Mouse (Mus musculus): ENCODE measurements around the gene Daam2. TPM values are rescaled to one million over a fixed set of nuclear protein-coding genes. Genes with fewer than 3 reads are reported as not detected.
"Not testable (repeated sequence)": the region's sequence is repeated elsewhere in the genome, so short reads cannot be mapped to it uniquely, and the experiment has no call there.

Daam2 gene
- polyA plus RNA-seq, 1 experiment from 2014 or later = 2.5 TPM

DNA sequence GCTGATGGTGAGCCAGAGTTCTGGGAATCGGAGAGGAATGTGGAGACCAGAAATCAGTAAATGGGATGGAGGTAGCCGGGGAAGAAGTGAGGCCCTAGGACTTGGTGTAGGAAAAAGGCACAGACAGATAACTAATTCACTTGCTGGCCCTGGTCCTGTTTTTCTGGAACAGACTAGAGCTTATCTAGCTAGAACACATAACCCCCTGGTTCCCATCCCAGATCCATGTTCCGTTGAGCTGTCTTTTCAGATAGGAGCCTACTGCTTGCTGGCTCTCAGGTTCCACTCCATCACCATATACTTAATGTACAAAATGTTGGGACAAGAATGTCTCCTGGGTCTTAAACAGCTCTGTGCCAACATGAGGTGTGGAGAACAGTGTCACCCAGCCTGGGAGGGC, 106.3 kb downstream of the Daam2 start:
- DNase-seq (ENCODE audit: low spot score) = no peak

GRCm38 (mm10) chr17:49456334-49456733, 107.8 kb downstream of the Daam2 start:
- Histone ChIP-seq H3K27ac (replicated peaks) (no peak overlapping the region), H3K27me3 (ENCODE audit: control insufficient read depth, insufficient read depth, low read length) (no peaks in the 10 kb centered on the region), H3K36me3 (ENCODE audit: control insufficient read depth, insufficient read depth, low read length) (peaks cover 8% of the 10 kb centered on the region), H3K4me3 (ENCODE audit: low read depth, low read length) (no peak overlapping the region), H3K9me3 (ENCODE audit: control insufficient read depth, low read length) (no peaks in the 10 kb centered on the region), H3K4me1 (replicated peaks; ENCODE audit: control insufficient read depth, insufficient read depth) (no peaks in the 10 kb centered on the region), H3K9ac (ENCODE audit: low read length) (no peak overlapping the region), H3K4me2 (replicated peaks; ENCODE audit: low read depth) (no peak overlapping the region)
- ATAC-seq (ENCODE audit: low FRiP score, low TSS enrichment) = peak; percentile 46; the same call in 1 of the 2 replicates
- WGBS = 73% methylated on average over 4 of the region's 4 CpGs
- TF ChIP-seq EP300 (optimal IDR thresholded peaks at IDR 0.05) (no peak), CTCF (IDR thresholded peaks at IDR 0.05; ENCODE audit: low read depth) (no peak)
- no peak for DNase-seq (ENCODE audit: low spot score)

More for the DNA sequence above, 106.3 kb downstream of the Daam2 start:
- Histone ChIP-seq H3K9ac (ENCODE audit: low read length) (no peak overlapping the region), H3K9me3 (ENCODE audit: control insufficient read depth, low read length) (no peaks in the 10 kb centered on the region), H3K4me3 (ENCODE audit: low read depth, low read length) (no peak overlapping the region), H3K27ac (replicated peaks) (no peak overlapping the region), H3K4me2 (replicated peaks; ENCODE audit: low read depth) (no peak overlapping the region), H3K27me3 (ENCODE audit: control insufficient read depth, insufficient read depth, low read length) (no peaks in the 10 kb centered on the region), H3K4me1 (replicated peaks; ENCODE audit: control insufficient read depth, insufficient read depth) (no peaks in the 10 kb centered on the region), H3K36me3 (ENCODE audit: control insufficient read depth, insufficient read depth, low read length) (peaks cover 8% of the 10 kb centered on the region)
- no peak for ATAC-seq (ENCODE audit: low FRiP score, low TSS enrichment)
- TF ChIP-seq CTCF (IDR thresholded peaks at IDR 0.05; ENCODE audit: low read depth) (no peak), EP300 (optimal IDR thresholded peaks at IDR 0.05) (no peak)
- WGBS = 90% methylated on average over 3 of the region's 3 CpGs

GRCm38 (mm10) chr17:49450922-49451321, 113.2 kb downstream of the Daam2 start:
- peaks cover 14% of the 10 kb centered on the region for H3K36me3 ChIP-seq (ENCODE audit: control insufficient read depth, insufficient read depth, low read length)
- WGBS = 62% methylated on average over 6 of the region's 6 CpGs
- H3K4me2 ChIP-seq (replicated peaks; ENCODE audit: low read depth) = no peak overlapping the region
- peak overlapping the region; percentile 35; the same call in 1 of the 2 replicates for H3K27ac ChIP-seq (replicated peaks)
- no peaks in the 10 kb centered on the region for H3K27me3 ChIP-seq (ENCODE audit: control insufficient read depth, insufficient read depth, low read length)
- DNase-seq (ENCODE audit: low spot score) = no peak
- no peaks in the 10 kb centered on the region; the same call in 1 of the 2 replicates for H3K4me1 ChIP-seq (replicated peaks; ENCODE audit: control insufficient read depth, insufficient read depth)
- 0 out of 2 replicates have a peak, but pooled peaks have one; percentile 38 for ATAC-seq (ENCODE audit: low FRiP score, low TSS enrichment)
- no peak for TF ChIP-seq EP300 (optimal IDR thresholded peaks at IDR 0.05)
- no peak for TF ChIP-seq CTCF (IDR thresholded peaks at IDR 0.05; ENCODE audit: low read depth)
- no peak overlapping the region for H3K4me3 ChIP-seq (ENCODE audit: low read depth, low read length)
- H3K9me3 ChIP-seq (ENCODE audit: control insufficient read depth, low read length) = no peaks in the 10 kb centered on the region
- H3K9ac ChIP-seq (ENCODE audit: low read length) = no peak overlapping the region

GRCm38 (mm10) chr17:49449230-49449608, 114.9 kb downstream of the Daam2 start:
- peak; percentile 53 for ATAC-seq (ENCODE audit: low FRiP score, low TSS enrichment)
- no peak overlapping the region for H3K4me2 ChIP-seq (replicated peaks; ENCODE audit: low read depth)
- H3K36me3 ChIP-seq (ENCODE audit: control insufficient read depth, insufficient read depth, low read length) = peaks cover 10% of the 10 kb centered on the region; the same call in 1 of the 2 replicates
- H3K4me1 ChIP-seq (replicated peaks; ENCODE audit: control insufficient read depth, insufficient read depth) = no peaks in the 10 kb centered on the region; the same call in 1 of the 2 replicates
- H3K4me3 ChIP-seq (ENCODE audit: low read depth, low read length) = no peak overlapping the region
- DNase-seq (ENCODE audit: low spot score) = peak; percentile 13
- H3K27ac ChIP-seq (replicated peaks) = no peak overlapping the region
- no peak overlapping the region for H3K9ac ChIP-seq (ENCODE audit: low read length)
- no peaks in the 10 kb centered on the region for H3K27me3 ChIP-seq (ENCODE audit: control insufficient read depth, insufficient read depth, low read length)
- no peak for TF ChIP-seq EP300 (optimal IDR thresholded peaks at IDR 0.05)
- no peak for TF ChIP-seq CTCF (IDR thresholded peaks at IDR 0.05; ENCODE audit: low read depth)
- H3K9me3 ChIP-seq (ENCODE audit: control insufficient read depth, low read length) = no peaks in the 10 kb centered on the region
- 87% methylated on average over 8 of the region's 8 CpGs for WGBS

- Histone ChIP-seq H3K4me1 (replicated peaks; ENCODE audit: control insufficient read depth, insufficient read depth) (no peaks in the 10 kb centered on the region; the same call in 1 of the 2 replicates), H3K4me3 (ENCODE audit: low read depth, low read length) (no peak overlapping the region), H3K4me2 (replicated peaks; ENCODE audit: low read depth) (no peak overlapping the region), H3K9ac (ENCODE audit: low read length) (no peak overlapping the region), H3K27me3 (ENCODE audit: control insufficient read depth, insufficient read depth, low read length) (no peaks in the 10 kb centered on the region), H3K9me3 (ENCODE audit: control insufficient read depth, low read length) (no peaks in the 10 kb centered on the region), H3K36me3 (ENCODE audit: control insufficient read depth, insufficient read depth, low read length) (peaks cover 6% of the 10 kb centered on the region; the same call in 1 of the 2 replicates), H3K27ac (replicated peaks) (no peak overlapping the region)
- DNase-seq (ENCODE audit: low spot score) (no peak), ATAC-seq (ENCODE audit: low FRiP score, low TSS enrichment) (peak; percentile 49; the same call in 1 of the 2 replicates)
- WGBS = 50% methylated on average over 8 of the region's 9 CpGs
- TF ChIP-seq CTCF (IDR thresholded peaks at IDR 0.05; ENCODE audit: low read depth) (no peak), EP300 (optimal IDR thresholded peaks at IDR 0.05) (no peak)
Measured at GRCm38 (mm10) chr17:49448570-49449229, 115.4 kb downstream of the Daam2 start.

DNA sequence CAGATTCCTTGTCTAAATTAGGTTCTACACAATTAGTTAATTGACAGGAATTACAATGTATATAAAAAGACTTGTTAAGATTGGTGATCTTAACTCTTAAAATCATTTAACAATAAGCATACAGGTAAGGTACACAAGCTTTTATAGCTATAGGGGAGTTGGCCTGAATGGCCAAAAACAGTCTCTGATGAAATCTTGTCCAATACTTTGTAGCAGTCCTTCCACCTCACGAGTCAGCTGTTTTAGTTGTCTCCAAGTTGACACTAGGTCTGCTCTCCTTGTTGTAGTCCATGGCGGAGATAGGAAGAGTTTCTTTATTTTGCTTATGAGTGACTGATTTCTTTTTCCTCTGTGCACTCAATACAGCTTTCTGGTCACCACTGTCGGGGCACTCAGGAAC, 121.3 kb downstream of the Daam2 start:
- not testable (repeated sequence) for H3K9me3 ChIP-seq (ENCODE audit: control insufficient read depth, low read length); H3K36me3 ChIP-seq (ENCODE audit: control insufficient read depth, insufficient read depth, low read length); H3K4me1 ChIP-seq (replicated peaks; ENCODE audit: control insufficient read depth, insufficient read depth); H3K27me3 ChIP-seq (ENCODE audit: control insufficient read depth, insufficient read depth, low read length); H3K4me2 ChIP-seq (replicated peaks; ENCODE audit: low read depth); ATAC-seq (ENCODE audit: low FRiP score, low TSS enrichment); H3K9ac ChIP-seq (ENCODE audit: low read length); H3K4me3 ChIP-seq (ENCODE audit: low read depth, low read length); DNase-seq (ENCODE audit: low spot score); H3K27ac ChIP-seq (replicated peaks)
- WGBS = 49% methylated on average over 3 of the region's 3 CpGs

Data from stomach, postnatal 0 days (tissue).